Mouse (Mus musculus) liver, embryonic 11.5 days (tissue): ENCODE measurements around the gene Rundc3a. TPM values are rescaled to one million over a fixed set of nuclear protein-coding genes. Genes with fewer than 3 reads are reported as not detected.
A peak's percentile ranks its signal among the peaks of the same experiment; 100 is the strongest.

Experiments
- ATAC-seq: fragments of 200-750 bp; cut with Nextera tagmentation; replicated peaks from 2 replicates; pipeline ENCODE4 v1.8.0; 2017; ENCODE audit warnings: moderate number of reproducible peaks, mild to moderate bottlenecking, moderate TSS enrichment, moderate library complexity; ENCODE audit not compliant: low FRiP score
- DNase-seq: peaks from one replicate; pipeline ENCODE4 v3.0.0-alpha.2; 2017; ENCODE audit warnings: low spot score
- H3K27ac ChIP-seq: fragments of 300-500 bp; sonication (generic); 2 replicates; pipeline ENCODE4 v1.5.1; 2014; ENCODE audit warnings: mild to moderate bottlenecking, low read depth, low read length, control low read depth
- H3K27me3 ChIP-seq: fragments of 300-500 bp; sonication (generic); replicated peaks from 2 replicates; pipeline ENCODE4 v1.6.1; 2014; ENCODE audit warnings: low read length, mixed read lengths; ENCODE audit not compliant: control insufficient read depth, insufficient read depth
- H3K36me3 ChIP-seq: fragments of 300-500 bp; sonication (generic); 2 replicates; pipeline ENCODE4 v1.6.1; 2014; ENCODE audit warnings: mild to moderate bottlenecking, low read length, moderate library complexity, mixed read lengths; ENCODE audit not compliant: control insufficient read depth, insufficient read depth
- H3K4me1 ChIP-seq: fragments of 300-500 bp; sonication (generic); replicated peaks from 2 replicates; pipeline ENCODE4 v1.6.1; 2014; ENCODE audit warnings: low read length, mixed read lengths; ENCODE audit not compliant: control insufficient read depth, insufficient read depth
- H3K4me2 ChIP-seq: fragments of 300-500 bp; sonication (generic); 2 replicates; pipeline ENCODE4 v1.6.1; 2014; ENCODE audit warnings: mild to moderate bottlenecking, control low read depth, moderate library complexity
- H3K4me3 ChIP-seq: fragments of 300-500 bp; sonication (generic); 2 replicates; pipeline ENCODE4 v1.5.1; 2014; ENCODE audit warnings: low read depth, low read length, control low read depth
- H3K9ac ChIP-seq: fragments of 300-500 bp; sonication (generic); 2 replicates; pipeline ENCODE4 v1.6.1; 2014; ENCODE audit warnings: low read depth, low read length, control low read depth
- H3K9me3 ChIP-seq: fragments of 300-500 bp; sonication (generic); 2 replicates; pipeline ENCODE4 v1.6.1; 2016; ENCODE audit warnings: low read length, inconsistent platforms, mixed read lengths; ENCODE audit not compliant: control insufficient read depth
- WGBS: fragments of 180-500 bp; shearing (Covaris S2); extraction: QIAGEN DNeasy Blood & Tissue Kit; methylation state at CpG from one replicate; pipeline ENCODE4 v1.1.7; 2014; 5-methylcytosine and 5-hydroxymethylcytosine counted together
- polyA plus RNA-seq: library from polyadenylated mRNA; unstranded; fragments of >200 nt; fragmentation: Nextera tagmentation; extraction: Ambion mirVana; gene quantifications from 2 replicates; pipeline ENCODE4 v1.2.1, GENCODE M21; 2014

Gene Rundc3a
- polyA plus RNA-seq: 1.8 and 2.6 TPM in 2 replicates

DNA sequence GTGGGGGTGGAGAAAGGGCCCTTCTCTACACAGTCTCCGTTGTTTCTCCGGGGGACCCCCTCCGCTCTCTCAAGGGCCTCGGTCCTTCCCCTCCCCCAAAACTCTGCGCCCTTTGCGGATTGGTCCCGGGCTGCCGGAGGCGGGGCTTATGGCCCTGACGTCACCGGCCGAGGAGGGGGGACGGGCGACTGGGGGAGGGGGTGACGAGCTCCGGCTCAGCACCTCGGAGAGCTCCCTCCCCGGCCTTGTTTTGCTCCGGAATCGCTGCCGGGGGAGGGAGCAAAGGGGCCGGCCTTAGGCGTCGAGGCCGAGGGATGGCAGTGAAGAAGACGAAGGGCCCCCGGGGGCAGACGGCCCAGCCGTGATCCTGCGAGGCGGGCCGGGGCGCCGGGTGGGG lies at the start of gene Rundc3a:
Gene Rundc3a, plus strand, starts transcription at position 166 of the 397 bp plus-strand sequence.
- under 1% methylated on average over 33 of the region's 34 CpGs for WGBS
- DNase-seq (peak; percentile 89), ATAC-seq (peak; percentile 80)
- H3K4me1 ChIP-seq: no peaks in the 10 kb centered on the region; the same call in 1 of the 2 replicates
- H3K36me3 ChIP-seq: no peaks in the 10 kb centered on the region
- H3K4me2 ChIP-seq: peak within 1 kb of the TSS; percentile 64
- peaks cover 48% of the 10 kb centered on the region for H3K27me3 ChIP-seq
- H3K9me3 ChIP-seq: no peaks in the 10 kb centered on the region
- H3K27ac ChIP-seq: no peak within 1 kb of the TSS
- H3K4me3 ChIP-seq: peak within 1 kb of the TSS; percentile 27
- H3K9ac ChIP-seq: no peak within 1 kb of the TSS

DNA sequence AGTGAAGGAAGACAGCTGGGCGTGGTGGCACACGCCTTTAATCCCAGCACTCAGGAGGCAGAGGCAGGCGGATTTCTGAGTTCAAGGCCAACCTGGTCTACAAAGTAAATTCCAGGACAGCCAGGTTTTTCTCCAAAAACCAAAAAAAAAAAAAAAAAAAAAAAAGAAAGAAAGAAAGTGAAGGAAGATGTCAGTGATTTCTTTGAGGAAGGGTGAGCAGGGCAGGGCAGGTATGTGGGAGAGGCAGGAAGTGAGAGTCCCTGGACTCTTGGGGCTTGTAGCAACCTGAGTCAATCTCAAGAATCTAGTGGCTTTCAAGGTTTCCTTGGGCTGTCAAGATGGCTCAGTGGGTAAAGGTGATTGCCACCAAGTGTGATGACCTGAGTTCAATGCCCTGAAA lies 48.7 kb upstream of the Rundc3a start:
- DNase-seq: no peak
- H3K9me3 ChIP-seq: no peaks in the 10 kb centered on the region
- no peak overlapping the region for H3K4me2 ChIP-seq
- 80% methylated on average over 3 of the region's 3 CpGs for WGBS
- peaks cover under 1% of the 10 kb centered on the region; the same call in 1 of the 2 replicates for H3K27me3 ChIP-seq
- no peak for ATAC-seq
- H3K36me3 ChIP-seq: no peaks in the 10 kb centered on the region
- H3K27ac ChIP-seq: no peak overlapping the region
- H3K4me3 ChIP-seq: no peak overlapping the region
- no peaks in the 10 kb centered on the region for H3K4me1 ChIP-seq
- no peak overlapping the region for H3K9ac ChIP-seq

DNA sequence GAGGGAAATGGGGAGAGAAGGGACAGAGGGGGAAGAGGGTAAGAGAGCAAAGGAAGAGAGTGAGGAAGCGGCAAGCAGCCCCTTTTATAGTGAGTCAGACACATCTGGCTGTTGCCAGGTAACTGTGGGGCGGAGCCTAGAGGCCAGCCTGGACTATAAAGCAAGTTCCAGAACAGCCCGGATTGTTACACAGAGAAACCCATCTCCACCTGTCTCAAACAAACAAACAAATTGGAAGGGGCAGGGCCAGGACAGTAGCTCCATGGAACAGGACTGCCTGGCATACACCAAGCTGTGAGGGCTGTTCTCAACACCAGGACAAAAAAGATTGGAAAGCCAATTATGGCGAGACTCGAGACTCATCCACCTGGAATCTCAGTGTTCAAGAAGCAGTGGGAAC lies 46.3 kb upstream of the Rundc3a start:
- Histone ChIP-seq H3K4me1 (no peaks in the 10 kb centered on the region), H3K36me3 (no peaks in the 10 kb centered on the region), H3K4me3 (no peak overlapping the region), H3K27ac (no peak overlapping the region), H3K27me3 (0 out of 2 replicates have a peak, but pooled peaks cover 11% of the 10 kb centered on the region), H3K9me3 (no peaks in the 10 kb centered on the region), H3K9ac (no peak overlapping the region), H3K4me2 (no peak overlapping the region)
- DNase-seq: no peak
- no peak for ATAC-seq
- 68% methylated on average over 5 of the region's 5 CpGs for WGBS

DNA sequence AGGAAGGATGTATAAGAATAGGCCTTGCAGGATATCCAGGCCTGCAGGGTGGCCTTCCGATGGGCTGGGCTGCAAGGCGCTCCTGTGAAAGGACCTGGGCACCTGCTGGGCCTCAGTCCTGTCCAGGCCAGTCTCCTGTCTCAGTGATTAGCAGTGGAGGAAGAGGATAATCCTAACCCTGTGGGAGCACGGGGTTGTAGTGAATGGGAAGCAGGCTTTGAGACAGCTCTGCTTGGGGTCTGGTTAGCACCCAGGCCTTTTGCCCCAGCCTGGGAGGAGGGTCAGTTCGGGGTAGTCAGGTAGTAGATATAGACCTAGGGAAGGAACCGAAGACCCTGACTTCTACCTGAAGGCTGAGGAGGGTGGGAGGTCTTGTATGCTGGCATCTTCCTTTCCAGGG lies 45.5 kb upstream of the Rundc3a start:
- Histone ChIP-seq H3K27ac (no peak overlapping the region), H3K36me3 (no peaks in the 10 kb centered on the region), H3K4me1 (no peaks in the 10 kb centered on the region), H3K9ac (no peak overlapping the region), H3K4me2 (no peak overlapping the region), H3K9me3 (no peaks in the 10 kb centered on the region), H3K27me3 (peaks cover 15% of the 10 kb centered on the region; the same call in 1 of the 2 replicates), H3K4me3 (no peak overlapping the region)
- 71% methylated on average over 5 of the region's 5 CpGs for WGBS
- ATAC-seq (peak; percentile 38), DNase-seq (no peak)

DNA sequence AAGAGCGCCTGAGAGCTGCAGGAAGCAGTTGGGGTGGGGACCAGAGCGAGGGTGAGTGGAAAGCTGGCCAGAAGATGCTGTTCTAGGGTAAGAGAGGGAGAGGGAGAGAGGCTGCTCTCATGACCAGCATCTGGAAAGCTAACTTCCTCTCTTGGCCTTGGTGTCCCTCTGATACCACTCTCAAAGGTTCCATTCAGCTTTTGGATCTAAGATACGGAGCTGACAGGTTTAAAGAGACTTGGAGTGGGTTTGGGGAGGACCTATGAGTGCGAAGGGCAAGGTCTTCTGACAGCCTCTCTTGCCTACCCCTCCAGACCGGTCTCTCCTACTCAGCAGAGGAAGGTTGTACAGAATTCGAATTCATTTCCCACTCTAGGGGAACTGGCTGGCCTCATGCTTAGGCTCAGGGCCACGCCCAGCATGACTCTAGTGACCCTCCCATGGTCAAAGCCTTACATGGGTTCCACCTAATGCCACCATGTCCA lies 45.1 kb upstream of the Rundc3a start:
- H3K27me3 ChIP-seq: peaks cover 20% of the 10 kb centered on the region
- H3K27ac ChIP-seq: no peak overlapping the region
- H3K9me3 ChIP-seq: no peaks in the 10 kb centered on the region
- WGBS: 90% methylated on average over 7 of the region's 7 CpGs
- H3K4me3 ChIP-seq: no peak overlapping the region
- no peaks in the 10 kb centered on the region; the same call in 1 of the 2 replicates for H3K36me3 ChIP-seq
- no peaks in the 10 kb centered on the region for H3K4me1 ChIP-seq
- DNase-seq: no peak
- ATAC-seq: peak; percentile 42
- H3K4me2 ChIP-seq: no peak overlapping the region
- no peak overlapping the region for H3K9ac ChIP-seq

DNA sequence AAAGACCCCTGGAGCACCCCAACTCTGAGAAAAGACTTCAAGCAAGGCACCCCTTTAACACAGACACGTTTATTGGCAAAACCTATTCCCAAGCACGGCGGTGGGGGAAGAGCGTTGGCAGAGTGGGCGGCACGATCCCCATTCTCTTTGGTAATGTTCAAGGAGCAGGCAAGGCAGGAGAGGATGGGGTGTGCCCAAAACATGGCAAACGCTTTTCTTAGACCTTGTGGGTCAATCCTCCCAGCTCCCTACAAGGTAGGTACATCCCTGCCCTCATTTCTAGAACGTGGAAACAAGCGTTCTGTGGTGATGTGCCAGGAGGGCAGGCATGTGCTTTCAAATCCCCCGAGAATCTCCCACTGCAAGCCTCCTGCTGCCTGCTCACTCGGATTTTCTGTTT lies 44.4 kb upstream of the Rundc3a start:
- Histone ChIP-seq H3K27me3 (peaks cover 25% of the 10 kb centered on the region), H3K4me2 (no peak overlapping the region), H3K9ac (no peak overlapping the region), H3K4me1 (no peaks in the 10 kb centered on the region), H3K36me3 (no peaks in the 10 kb centered on the region; the same call in 1 of the 2 replicates), H3K27ac (no peak overlapping the region), H3K4me3 (no peak overlapping the region), H3K9me3 (no peaks in the 10 kb centered on the region)
- 0 out of 2 replicates have a peak, but pooled peaks have one; percentile 6 for ATAC-seq
- 82% methylated on average over 11 of the region's 11 CpGs for WGBS
- DNase-seq: no peak

DNA sequence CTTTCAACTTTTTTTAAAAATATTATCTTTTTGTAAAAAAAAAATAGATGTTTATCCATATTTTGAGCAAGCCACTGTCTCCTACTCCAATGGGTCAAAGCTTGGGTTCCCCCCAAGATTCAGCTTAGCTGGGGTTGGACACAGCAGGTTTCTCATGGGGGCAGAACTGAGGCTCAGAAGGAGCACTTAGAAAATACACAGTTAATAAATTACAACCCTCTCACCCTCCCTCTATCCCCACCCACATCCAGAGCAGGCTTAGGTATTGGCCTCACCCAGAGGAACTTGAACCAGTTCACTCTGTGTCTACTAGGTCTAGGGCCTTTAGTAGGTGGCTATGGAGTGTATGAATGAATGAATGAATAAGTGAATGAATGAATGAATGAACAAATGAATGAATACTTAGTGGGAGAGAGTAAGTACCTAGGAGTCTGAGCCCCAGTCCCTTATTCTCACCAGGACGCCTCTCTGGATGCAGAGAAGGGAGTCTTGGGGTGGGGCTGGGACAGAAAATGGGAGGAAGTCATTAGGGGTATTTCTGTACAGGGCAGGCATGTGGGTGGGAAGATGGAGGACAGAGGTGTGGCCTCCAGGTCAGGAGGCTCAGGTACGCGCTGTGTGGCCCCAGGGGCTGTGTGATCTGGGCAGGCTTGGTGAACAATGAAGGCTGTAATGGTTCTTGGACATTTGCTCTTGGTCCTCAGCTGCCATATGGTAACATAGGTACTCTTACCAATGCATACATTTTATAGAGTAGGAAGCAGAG lies 43.8 kb upstream of the Rundc3a start:
- WGBS: 79% methylated on average over 3 of the region's 3 CpGs
- Histone ChIP-seq H3K4me3 (no peak overlapping the region), H3K9ac (no peak overlapping the region), H3K27me3 (peaks cover 26% of the 10 kb centered on the region), H3K27ac (no peak overlapping the region), H3K36me3 (no peaks in the 10 kb centered on the region; the same call in 1 of the 2 replicates), H3K4me2 (no peak overlapping the region), H3K4me1 (no peaks in the 10 kb centered on the region), H3K9me3 (no peaks in the 10 kb centered on the region)
- DNase-seq: no peak
- ATAC-seq: no peak

DNA sequence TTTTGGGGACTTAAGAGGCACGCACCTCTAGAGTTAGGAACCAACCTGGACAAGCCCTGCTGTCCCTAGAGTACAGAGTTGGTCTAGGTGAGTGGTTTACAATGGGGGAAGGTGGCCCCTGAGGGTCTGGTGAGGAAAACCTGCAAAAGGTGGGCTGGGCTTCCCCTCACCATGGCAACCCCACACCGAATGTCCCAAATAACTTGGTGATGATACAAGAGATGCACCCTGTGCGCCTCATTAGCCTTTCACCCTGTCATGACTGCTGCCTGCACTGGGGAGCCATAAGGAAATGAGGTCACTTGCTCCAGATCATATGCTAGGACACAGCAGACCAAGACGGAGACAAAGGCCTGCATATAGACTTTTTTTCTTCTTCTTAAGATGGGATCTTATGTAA lies 42.8 kb upstream of the Rundc3a start:
- Histone ChIP-seq H3K9ac (no peak overlapping the region), H3K4me2 (no peak overlapping the region), H3K27ac (no peak overlapping the region), H3K4me1 (no peaks in the 10 kb centered on the region), H3K27me3 (peaks cover 26% of the 10 kb centered on the region), H3K4me3 (no peak overlapping the region), H3K36me3 (no peaks in the 10 kb centered on the region; the same call in 1 of the 2 replicates), H3K9me3 (no peaks in the 10 kb centered on the region)
- no peak for DNase-seq
- no peak for ATAC-seq
- 74% methylated on average over 4 of the region's 4 CpGs for whole genome bisulfite sequencing
